Mouse (Mus musculus) left cerebral cortex, adult 11 months (tissue): Measurements from ENCODE around the gene Nkx2-2.
"Not testable (repeated sequence)": the region's sequence is repeated elsewhere in the genome, so short reads cannot be mapped to it uniquely, and the experiment has no call there.

Experiments used
- DNase-seq: peaks from one replicate; pipeline ENCODE4 v3.0.0; 2022; ENCODE audit warnings: low spot score

The Nkx2-2 gene

DNA sequence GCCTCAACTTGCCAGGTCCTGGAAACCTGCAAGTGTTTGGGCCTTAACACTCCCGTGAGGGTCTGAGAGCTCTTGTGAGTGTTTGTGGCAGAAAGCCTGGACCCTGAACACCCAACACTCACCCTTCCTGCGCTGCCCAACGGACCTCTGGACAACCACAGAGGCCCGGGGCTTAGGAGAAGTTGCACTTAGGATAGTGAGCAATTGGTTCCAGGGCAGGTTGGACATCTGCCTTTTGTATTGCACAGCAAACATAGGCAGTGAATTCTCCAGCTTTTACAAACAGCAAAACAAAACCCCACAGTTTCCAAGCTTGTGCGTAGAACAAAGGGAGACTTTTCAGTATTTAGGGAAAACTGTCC is 12.8 kb downstream of the Nkx2-2 start:
- no peak for DNase-seq

DNA sequence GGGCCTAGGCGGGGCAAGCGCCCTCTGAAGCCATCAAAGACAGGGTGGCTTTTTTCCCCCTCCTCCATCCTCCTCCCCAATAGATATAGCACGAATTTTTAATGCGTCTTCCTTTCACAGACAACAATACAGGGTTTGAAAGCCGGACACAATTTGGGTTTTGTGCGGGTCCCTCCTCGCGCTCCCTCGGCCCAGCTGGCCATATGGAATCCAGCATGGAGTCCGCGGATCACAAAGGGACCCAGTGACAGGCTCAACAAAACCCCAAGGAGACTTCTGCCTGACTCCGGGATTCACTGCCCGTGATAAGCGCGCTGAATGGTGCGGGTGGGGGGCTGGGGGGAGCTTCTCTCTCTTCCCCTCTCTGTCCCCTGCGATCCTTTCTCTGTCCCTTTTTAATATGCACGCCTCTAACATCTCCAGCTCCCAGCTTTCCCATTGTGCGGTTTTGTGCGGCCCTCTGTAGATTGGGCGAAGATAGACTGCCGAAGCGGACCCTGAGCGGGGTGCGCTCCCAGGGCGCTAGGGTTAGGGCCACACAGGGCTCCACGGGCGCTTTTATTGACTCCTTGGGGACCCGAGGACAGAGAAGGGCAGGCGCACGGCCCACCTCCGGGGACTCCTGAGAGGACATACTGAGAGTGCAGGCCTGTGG is 13.3 kb downstream of the Nkx2-2 start:
- DNase-seq, result peak; percentile 61

DNA sequence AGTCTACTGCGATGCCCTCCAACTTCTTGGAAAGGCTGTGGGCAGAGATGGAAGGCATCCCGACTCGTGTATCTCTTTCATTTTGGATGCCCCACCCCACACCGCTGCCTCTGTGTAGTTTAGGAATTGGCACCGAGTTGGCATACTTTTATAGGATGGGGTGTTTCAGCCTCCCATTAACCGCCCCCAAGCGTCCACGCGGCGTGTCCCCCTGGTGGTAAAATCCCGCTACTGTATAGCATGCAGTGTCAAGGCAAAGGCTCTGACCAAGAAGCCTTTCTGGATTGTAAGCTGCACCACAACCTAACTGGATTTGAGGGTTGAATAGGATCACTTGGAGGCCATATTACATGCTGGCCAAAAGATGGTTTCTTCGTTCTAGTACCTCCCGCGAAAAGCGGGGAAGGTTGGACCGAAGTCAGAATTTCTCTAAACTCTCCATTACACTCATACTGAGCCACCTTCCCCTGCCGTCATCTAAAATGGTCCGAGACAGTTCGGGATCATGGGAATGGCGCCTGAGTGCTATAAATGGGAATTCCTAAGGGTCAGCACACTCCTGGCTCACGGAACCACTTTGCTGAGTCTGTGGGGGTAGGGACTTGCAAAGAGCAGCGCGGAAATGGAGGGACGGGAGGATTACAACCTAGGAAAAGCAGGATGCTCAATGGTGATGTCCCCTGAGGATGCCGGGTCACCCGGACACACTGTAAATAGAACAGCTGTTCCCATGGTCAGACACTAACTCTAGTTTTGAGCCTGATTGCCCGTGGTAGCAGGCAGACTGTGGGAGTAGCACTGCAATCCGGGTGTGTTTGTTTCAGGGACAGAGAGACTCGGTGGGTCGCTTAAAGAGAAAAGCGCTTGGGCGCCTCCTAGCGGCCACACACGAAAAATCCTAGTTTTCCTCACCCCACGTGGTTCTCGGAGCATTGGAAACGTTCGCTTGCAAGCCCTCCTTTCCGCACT is 15.7 kb downstream of the Nkx2-2 start:
- DNase-seq, result no peak

DNA sequence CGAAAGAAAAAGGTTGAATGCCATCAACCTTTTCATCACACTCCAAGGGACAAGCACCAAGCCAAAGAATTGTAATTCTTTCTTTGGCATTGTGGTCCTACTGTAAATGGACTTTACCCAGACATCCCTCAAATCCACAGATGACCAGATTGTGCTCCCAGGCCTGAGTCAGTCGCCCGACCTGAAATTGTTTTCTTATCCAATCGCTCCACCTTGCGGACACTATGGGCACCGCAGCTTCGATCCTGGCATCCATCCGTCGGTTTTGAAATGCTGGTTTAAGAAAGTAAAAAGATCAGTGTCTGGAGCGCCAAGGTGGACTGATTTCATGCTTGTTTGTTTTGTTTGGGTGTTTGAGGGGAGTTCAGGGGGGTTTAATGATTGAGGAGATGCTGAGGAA is 16.4 kb downstream of the Nkx2-2 start:
- DNase-seq, result peak; percentile 69

DNA sequence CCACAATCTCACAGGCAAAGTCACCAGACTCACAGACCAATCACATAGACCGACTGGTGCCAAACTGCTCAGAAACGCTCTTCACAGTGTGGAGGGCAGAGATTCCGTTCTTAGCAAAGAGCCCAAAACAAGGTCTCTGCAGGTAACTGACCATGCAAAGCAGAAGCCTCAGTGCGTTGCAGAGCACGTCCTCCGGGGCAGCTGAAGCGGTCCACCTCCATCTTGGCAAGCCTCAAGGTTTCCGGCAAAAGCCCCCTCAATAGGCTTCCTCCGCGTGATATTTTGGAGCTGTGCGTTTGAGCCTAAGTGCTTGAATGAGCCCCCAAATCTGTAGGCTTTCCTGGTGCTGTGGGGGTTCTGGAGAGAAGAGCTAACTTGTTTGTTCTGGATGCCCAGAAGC is 18.7 kb downstream of the Nkx2-2 start:
- no peak for DNase-seq

DNA sequence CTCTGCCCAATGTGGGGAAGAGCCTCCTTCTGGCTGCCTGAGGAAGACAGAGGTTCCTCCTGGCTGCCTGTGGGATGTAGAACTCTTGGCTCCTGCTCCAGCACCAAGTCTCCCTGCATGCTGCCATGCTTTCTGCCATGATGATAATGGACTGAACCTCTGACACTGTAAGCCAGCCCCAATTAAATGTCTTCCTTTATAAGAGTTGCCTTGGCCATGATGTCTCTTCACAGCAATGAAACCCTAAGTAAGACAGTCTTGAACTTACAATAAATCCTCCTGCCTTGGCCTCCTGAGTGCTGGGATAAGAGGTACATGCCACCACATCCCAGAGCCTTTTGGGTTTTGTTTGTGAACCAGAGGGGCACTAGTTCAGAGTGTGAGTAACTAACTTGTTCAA is 20.3 kb downstream of the Nkx2-2 start:
- DNase-seq, result no peak

DNA sequence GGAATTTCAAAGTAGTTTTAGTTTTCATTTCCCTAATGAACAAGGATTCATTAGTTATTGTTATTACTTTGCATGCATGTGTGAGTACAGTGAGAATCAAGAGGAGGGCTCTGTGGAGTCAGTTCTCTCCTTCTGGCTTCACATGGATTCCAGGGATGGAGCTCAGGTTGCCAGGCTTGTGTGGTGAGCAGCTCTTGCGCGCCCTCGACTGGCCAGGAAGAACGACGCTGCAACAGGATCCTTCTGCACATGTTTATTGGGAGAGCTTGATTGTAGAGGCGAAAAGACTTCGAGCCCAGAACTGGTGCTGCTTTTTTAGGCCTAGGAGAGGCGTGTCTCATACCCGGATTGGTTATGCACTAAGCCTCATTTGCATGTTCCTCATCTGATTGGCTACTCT is 23.5 kb downstream of the Nkx2-2 start:
- DNase-seq, result not testable (repeated sequence)

DNA sequence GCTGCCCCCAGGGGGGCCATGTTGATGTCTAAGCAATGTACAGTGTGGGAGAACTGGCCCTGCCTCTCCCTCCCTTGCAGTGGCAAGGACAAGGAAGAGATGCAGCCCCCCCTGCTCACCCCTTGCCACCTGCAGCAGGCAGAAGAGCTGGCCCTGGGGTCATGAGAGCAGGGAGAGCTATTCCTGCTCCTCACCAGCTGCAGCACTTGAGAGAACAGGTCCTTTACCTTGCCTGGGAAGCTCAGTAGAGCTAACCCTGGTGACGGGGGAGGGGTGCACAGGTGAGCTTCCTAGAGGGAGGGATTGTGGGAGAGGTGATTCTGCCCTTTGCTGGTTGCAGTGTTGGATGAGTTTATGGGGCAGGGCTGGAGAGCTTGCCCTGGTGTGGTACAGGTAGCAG is 28.2 kb downstream of the Nkx2-2 start:
- DNase-seq, result no peak

DNA sequence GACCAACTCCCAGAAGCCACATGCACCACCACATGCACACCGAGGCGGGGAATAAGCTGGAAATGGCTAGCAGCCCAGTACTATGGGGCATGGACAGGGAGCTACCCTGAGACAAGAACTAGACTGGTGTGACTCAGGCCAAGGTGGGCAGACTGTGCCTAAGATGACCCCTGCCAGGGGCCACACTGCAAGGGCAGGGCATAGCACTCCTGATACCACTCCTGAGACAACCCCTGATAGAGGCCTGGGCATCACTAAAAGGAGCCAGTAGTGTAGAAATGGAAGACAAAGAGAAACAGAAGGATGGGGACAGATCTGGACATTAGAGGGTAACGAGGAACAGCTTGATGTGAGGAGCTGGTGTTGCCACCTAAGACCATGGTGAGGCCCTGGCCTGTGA is 28.7 kb downstream of the Nkx2-2 start:
- DNase-seq, result no peak

DNA sequence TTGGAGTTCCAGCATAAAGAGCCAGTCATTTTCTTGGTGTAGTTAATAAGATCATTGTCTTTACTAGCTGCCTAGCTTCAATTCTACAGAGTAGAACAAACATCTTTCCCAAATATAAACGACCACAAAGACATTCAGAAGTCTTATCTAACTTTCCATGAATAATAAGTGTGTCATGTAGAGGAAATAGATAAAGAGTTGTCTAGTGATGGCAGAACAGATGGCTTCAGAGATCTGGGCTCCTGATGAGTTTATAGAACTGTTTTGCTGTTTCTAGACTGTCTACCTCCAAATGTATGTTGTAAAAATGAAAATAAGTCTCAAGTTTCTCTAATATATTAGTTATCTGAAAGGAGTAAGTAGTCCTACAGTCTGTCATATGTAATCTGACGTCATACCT is 41.5 kb downstream of the Nkx2-2 start:
- DNase-seq, result no peak
